Mouse (Mus musculus) heart, embryonic 11.5 days (tissue): ENCODE data around the gene Lamp2. TPM values are rescaled to one million over a fixed set of nuclear protein-coding genes. Genes with fewer than 3 reads are reported as not detected.

ENCODE experiments used
- ATAC-seq: fragments of 200-750 bp; cut with Nextera tagmentation; replicated peaks from 2 replicates; pipeline ENCODE4 v1.8.0; 2017; ENCODE audit warnings: moderate library complexity; ENCODE audit not compliant: insufficient number of reproducible peaks, low FRiP score, low TSS enrichment
- H3K27ac ChIP-seq: fragments of 300-500 bp; sonication (generic); 2 replicates; pipeline ENCODE4 v1.5.1; 2014; ENCODE audit warnings: mild to moderate bottlenecking, low read depth, low read length
- H3K27me3 ChIP-seq: fragments of 300-500 bp; sonication (generic); 2 replicates; pipeline ENCODE4 v1.6.1; 2014; ENCODE audit warnings: mild to moderate bottlenecking, low read length, mixed read lengths; ENCODE audit not compliant: control insufficient read depth, insufficient read depth
- H3K36me3 ChIP-seq: fragments of 300-500 bp; sonication (generic); 2 replicates; pipeline ENCODE4 v1.6.1; 2014; ENCODE audit warnings: mild to moderate bottlenecking, low read length, moderate library complexity, mixed read lengths; ENCODE audit not compliant: control insufficient read depth, insufficient read depth
- H3K4me1 ChIP-seq: fragments of 300-500 bp; sonication (generic); 2 replicates; pipeline ENCODE4 v1.6.1; 2014; ENCODE audit warnings: low read length; ENCODE audit not compliant: control insufficient read depth, insufficient read depth
- H3K4me2 ChIP-seq: fragments of 300-500 bp; sonication (generic); 2 replicates; pipeline ENCODE4 v1.6.1; 2014; ENCODE audit warnings: mild to moderate bottlenecking, moderate library complexity
- H3K4me3 ChIP-seq: fragments of 300-500 bp; sonication (generic); 2 replicates; pipeline ENCODE4 v1.5.1; 2014; ENCODE audit warnings: low read depth, low read length
- H3K9ac ChIP-seq: fragments of 300-500 bp; sonication (generic); 2 replicates; pipeline ENCODE4 v1.6.1; 2014; ENCODE audit warnings: mild to moderate bottlenecking, low read depth, low read length, moderate library complexity
- H3K9me3 ChIP-seq: fragments of 300-500 bp; sonication (generic); replicated peaks from 2 replicates; pipeline ENCODE4 v1.6.1; 2016; ENCODE audit warnings: low read length; ENCODE audit not compliant: control insufficient read depth
- WGBS: fragments of 180-500 bp; shearing (Covaris S2); extraction: QIAGEN DNeasy Blood & Tissue Kit; methylation state at CpG from one replicate; pipeline ENCODE4 v1.1.7; 2014; ENCODE audit not compliant: insufficient replicate concordance; 5-methylcytosine and 5-hydroxymethylcytosine counted together
- polyA plus RNA-seq: library from polyadenylated mRNA; unstranded; fragments of >200 nt; fragmentation: Nextera tagmentation; extraction: Ambion mirVana; gene quantifications from 2 replicates; pipeline ENCODE4 v1.2.1, GENCODE M21; 2014

Gene Lamp2
- polyA plus RNA-seq, 1 experiment from 2014 or later, result 137 TPM

DNA sequence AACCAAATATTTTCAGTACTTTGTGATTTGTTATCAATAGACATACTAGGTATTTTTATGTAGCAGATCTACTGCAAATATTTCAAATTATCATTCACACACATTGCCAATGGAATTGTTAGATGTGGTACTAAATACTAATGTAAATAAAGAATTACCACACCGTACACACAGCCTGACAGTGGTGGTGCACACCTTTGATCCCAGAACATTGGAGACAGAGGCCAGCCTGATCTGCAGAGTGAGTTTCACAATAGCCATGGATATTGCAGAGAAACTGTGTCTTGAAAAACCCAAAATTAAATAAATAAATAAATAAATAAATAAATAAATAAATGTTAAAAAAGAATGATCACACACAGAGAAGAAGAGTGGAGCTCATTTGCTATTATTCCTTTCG, 6.9 kb upstream of the Lamp2 start:
- Histone ChIP-seq H3K4me2 (no peak overlapping the region), H3K4me3 (no peak overlapping the region), H3K9me3 (no peaks in the 10 kb centered on the region), H3K36me3 (no peaks in the 10 kb centered on the region), H3K4me1 (no peaks in the 10 kb centered on the region), H3K27ac (no peak overlapping the region), H3K27me3 (no peaks in the 10 kb centered on the region), H3K9ac (no peak overlapping the region)
- WGBS, result 81% methylated on average over 2 of the region's 2 CpGs
- no peak for ATAC-seq

DNA sequence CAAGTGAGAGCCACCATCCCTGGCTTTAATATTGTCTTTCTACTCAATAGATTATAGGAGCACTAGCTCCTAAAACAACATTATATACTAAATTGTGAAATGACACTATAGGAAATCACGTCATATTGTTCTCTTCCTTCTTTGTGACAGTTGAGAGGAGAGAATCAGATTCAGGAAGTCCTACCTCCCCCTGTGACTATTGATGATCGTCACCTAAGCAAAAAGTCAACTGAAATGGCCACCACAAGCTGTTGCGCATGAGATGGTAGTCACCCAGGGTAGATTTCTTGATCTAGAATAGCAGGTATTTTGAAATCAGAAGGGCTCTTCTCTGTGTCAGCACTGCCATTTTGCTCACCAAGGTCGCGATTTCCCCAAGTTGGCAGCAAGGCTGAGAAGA, 5.8 kb upstream of the Lamp2 start:
- no peak overlapping the region for H3K9ac ChIP-seq
- no peak overlapping the region for H3K4me3 ChIP-seq
- H3K27me3 ChIP-seq, result no peaks in the 10 kb centered on the region
- no peak overlapping the region for H3K4me2 ChIP-seq
- no peak for ATAC-seq
- H3K36me3 ChIP-seq, result no peaks in the 10 kb centered on the region
- no peak overlapping the region for H3K27ac ChIP-seq
- no peaks in the 10 kb centered on the region for H3K4me1 ChIP-seq
- WGBS, result 78% methylated on average over 5 of the region's 5 CpGs
- H3K9me3 ChIP-seq, result no peaks in the 10 kb centered on the region

DNA sequence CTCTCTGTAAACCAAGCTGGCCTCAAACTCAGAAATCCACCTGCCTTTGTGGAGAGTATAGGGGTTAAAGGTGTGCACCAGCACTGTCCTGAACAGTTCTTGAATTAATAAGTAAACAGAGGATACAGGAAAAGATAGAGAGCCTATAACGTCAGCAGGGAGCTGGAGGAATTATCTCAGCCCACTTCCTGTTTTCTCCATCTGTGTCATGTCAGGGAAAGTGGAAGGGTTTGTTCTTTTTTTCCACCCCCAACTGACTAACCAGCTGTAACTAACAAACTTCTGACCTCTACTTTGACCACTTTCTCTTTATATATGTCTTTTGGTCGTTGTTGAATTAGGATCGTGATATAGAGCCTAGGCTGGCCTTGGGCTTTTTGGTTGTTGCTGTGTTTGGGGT, 4.6 kb upstream of the Lamp2 start:
- 44% methylated on average over 3 of the region's 3 CpGs for WGBS
- no peak for ATAC-seq
- no peak overlapping the region for H3K4me2 ChIP-seq

DNA sequence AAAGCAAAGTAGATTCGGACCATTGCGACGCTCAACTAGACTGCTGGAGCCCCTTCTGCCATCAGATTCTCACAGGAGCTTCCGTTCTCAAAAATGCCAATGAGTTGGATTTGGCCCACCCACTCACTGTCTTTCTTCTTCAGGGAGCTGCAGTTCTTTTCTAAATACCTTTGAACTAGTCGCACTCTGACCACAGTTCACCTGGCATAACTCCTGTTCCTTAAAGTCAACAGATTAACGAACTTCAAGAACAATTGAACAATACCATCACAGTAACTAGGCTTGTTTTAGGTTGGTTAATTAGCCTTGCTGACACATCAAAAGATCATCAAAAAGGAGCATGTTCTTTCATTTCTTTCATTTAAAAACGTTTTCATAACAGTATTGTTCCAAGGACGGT, 2.8 kb upstream of the Lamp2 start:
- no peak overlapping the region for H3K27ac ChIP-seq
- H3K4me2 ChIP-seq, result no peak overlapping the region
- no peaks in the 10 kb centered on the region for H3K4me1 ChIP-seq
- no peaks in the 10 kb centered on the region for H3K9me3 ChIP-seq
- no peaks in the 10 kb centered on the region for H3K36me3 ChIP-seq
- ATAC-seq, result no peak
- H3K27me3 ChIP-seq, result no peaks in the 10 kb centered on the region
- H3K9ac ChIP-seq, result no peak overlapping the region
- no peak overlapping the region for H3K4me3 ChIP-seq
- WGBS, result 78% methylated on average over 8 of the region's 8 CpGs

More for the DNA sequence above, 4.6 kb upstream of the Lamp2 start:
- Histone ChIP-seq H3K27ac (no peak overlapping the region), H3K4me3 (no peak overlapping the region), H3K36me3 (no peaks in the 10 kb centered on the region), H3K27me3 (no peaks in the 10 kb centered on the region), H3K9ac (no peak overlapping the region), H3K9me3 (no peaks in the 10 kb centered on the region), H3K4me1 (no peaks in the 10 kb centered on the region)

DNA sequence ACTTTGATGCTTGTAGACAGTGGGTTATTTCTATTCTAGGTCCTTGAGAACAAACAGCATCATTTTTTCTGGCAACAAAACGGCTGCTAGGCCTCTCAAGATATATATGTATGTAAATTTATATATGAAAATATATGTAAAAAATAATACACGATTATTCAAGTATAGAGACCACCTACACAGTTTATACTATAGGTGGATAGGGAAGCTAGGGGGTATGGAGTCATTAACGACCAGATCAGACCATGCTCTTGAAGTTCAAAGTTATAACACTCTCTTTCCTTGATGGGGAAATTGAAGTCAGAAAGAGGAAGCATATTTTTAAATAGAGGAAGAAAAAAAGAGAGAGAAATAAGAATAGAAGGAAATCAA, 367 bp upstream of the Lamp2 start:
- Histone ChIP-seq H3K4me1 (no peaks in the 10 kb centered on the region), H3K27ac (no peak overlapping the region), H3K4me3 (no peak overlapping the region), H3K9me3 (no peaks in the 10 kb centered on the region), H3K27me3 (no peaks in the 10 kb centered on the region), H3K4me2 (no peak overlapping the region), H3K9ac (no peak overlapping the region), H3K36me3 (0 out of 2 replicates have a peak, but pooled peaks cover 2% of the 10 kb centered on the region)
- no peak for ATAC-seq
- 31% methylated on average over 3 of the region's 3 CpGs for WGBS

DNA sequence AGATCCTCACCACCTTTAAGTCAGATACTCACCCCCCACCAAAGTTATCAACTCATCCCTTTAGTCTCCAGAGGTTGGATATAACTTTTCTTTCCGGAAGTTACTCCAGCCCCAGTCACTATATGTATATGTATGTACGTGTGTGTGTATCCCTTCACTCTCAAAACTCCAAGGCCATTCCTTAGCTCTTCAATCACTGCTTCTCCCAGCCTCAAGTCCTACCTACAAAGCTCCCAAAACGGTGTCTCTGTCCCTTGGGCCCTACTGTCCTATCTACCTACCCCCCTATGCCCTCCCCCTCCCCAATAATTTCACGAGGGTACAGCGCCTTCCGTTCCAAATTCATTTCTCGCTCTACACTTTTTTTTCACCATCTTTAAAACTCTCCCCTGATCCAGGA, 780 bp downstream of the Lamp2 start:
- no peaks in the 10 kb centered on the region for H3K9me3 ChIP-seq
- no peak for ATAC-seq
- H3K4me2 ChIP-seq, result peak overlapping the region; percentile 61
- no peaks in the 10 kb centered on the region for H3K27me3 ChIP-seq
- 15% methylated on average over 7 of the region's 7 CpGs for WGBS
- H3K9ac ChIP-seq, result peak overlapping the region; percentile 76
- H3K36me3 ChIP-seq, result 0 out of 2 replicates have a peak, but pooled peaks cover 5% of the 10 kb centered on the region
- H3K27ac ChIP-seq, result peak overlapping the region; percentile 87; the same call in 1 of the 2 replicates
- peak overlapping the region; percentile 64 for H3K4me3 ChIP-seq
- H3K4me1 ChIP-seq, result no peaks in the 10 kb centered on the region

DNA sequence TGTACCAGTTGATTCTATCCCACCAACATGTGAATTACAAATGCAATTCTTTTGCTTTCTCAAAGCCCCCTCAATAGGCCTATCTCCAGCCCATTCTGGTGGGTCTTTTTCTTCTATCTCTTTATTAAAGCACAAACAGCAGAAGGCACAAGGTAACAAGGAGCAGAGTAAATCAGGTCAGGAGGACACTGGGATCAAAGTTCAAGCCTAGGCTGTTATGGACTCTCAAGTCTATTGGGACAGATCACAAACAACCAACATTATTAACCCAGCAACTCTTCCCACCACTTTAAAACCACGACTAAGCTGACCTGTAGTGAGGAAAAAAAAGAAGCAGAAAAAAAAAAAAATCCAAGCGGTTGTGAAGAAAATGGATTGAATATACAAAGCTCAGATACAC, 1.4 kb downstream of the Lamp2 start:
- peaks cover 9% of the 10 kb centered on the region for H3K36me3 ChIP-seq
- no peaks in the 10 kb centered on the region for H3K27me3 ChIP-seq
- no peaks in the 10 kb centered on the region for H3K4me1 ChIP-seq
- no peak for ATAC-seq
- WGBS, result 34% methylated on average over 2 of the region's 2 CpGs
- no peak overlapping the region for H3K27ac ChIP-seq
- H3K4me3 ChIP-seq, result peak overlapping the region; percentile 64
- no peaks in the 10 kb centered on the region for H3K9me3 ChIP-seq
- H3K9ac ChIP-seq, result 0 out of 2 replicates have a peak overlapping the region, but pooled peaks have one; percentile 76
- peak overlapping the region; percentile 61 for H3K4me2 ChIP-seq

DNA sequence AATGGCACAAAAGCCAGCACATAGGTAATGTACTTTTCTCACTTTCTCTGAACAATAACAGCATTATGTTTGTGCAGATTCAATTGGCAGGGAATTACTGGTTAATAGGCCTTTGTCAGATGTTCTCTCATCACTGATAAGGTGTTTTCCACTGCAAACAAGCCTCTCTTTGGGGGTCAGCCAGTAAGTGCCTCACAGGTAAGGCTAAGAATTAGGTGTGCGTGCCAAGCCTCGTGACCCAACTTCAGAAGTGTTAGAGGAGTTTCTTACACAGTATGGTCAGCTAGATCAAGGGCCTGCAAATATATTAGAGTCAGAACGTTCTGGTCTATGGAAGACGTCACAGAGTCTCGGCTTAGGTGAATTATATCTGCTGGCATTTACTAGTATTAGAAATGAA, 2.3 kb downstream of the Lamp2 start:
- WGBS, result 84% methylated on average over 5 of the region's 5 CpGs
- no peak overlapping the region for H3K9ac ChIP-seq
- H3K27ac ChIP-seq, result no peak overlapping the region
- ATAC-seq, result no peak
- H3K4me1 ChIP-seq, result no peaks in the 10 kb centered on the region
- H3K4me2 ChIP-seq, result no peak overlapping the region
- H3K9me3 ChIP-seq, result no peaks in the 10 kb centered on the region
- no peaks in the 10 kb centered on the region for H3K27me3 ChIP-seq
- peaks cover 12% of the 10 kb centered on the region for H3K36me3 ChIP-seq
- no peak overlapping the region for H3K4me3 ChIP-seq

DNA sequence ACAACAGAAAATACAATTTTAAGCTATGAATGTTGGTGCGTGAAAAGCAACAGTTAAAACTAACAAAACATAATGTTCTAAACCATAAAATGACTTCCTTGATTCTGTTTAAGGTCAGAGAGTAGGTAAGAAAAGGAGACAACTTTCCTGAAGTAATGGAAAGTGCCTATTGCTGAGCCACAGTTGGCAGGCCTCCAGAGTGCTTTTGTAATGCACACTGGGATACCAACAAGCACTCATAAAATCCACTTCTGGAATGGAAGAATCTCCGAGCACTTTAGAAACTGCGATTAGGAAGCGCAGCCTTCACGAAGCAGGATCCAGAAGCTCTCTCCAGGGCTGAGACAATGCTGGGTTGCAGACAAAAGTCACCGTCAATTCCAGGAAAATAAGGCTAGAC, 5.8 kb downstream of the Lamp2 start:
- ATAC-seq, result no peak

More for the DNA sequence above, 5.8 kb downstream of the Lamp2 start:
- Histone ChIP-seq H3K27me3 (no peaks in the 10 kb centered on the region), H3K36me3 (peaks cover 12% of the 10 kb centered on the region), H3K4me3 (no peak overlapping the region), H3K27ac (no peak overlapping the region), H3K9ac (no peak overlapping the region), H3K4me2 (no peak overlapping the region), H3K9me3 (no peaks in the 10 kb centered on the region), H3K4me1 (no peaks in the 10 kb centered on the region)
- 83% methylated on average over 6 of the region's 6 CpGs for WGBS
